Mouse (Mus musculus): ENCODE measurements around the gene Eef2k. TPM values are rescaled to one million over a fixed set of nuclear protein-coding genes. Genes with fewer than 3 reads are reported as not detected.
"Not testable (repeated sequence)": the region's sequence is repeated elsewhere in the genome, so short reads cannot be mapped to it uniquely, and the experiment has no call there.

The Eef2k gene
- polyA plus RNA-seq, 1 experiment from 2014 or later = 19.2 TPM

GRCm38 (mm10) chr7:120883523-120884290, 41.1 kb downstream of the Eef2k start:
- no peak for ATAC-seq
- H3K9me3 ChIP-seq (replicated peaks) = no peaks in the 10 kb centered on the region
- no peak overlapping the region for H3K27ac ChIP-seq
- WGBS = 92% methylated on average over 4 of the region's 4 CpGs
- peaks cover 43% of the 10 kb centered on the region for H3K36me3 ChIP-seq (ENCODE audit: poor library complexity, severe bottlenecking)
- H3K9ac ChIP-seq = no peak overlapping the region
- no peaks in the 10 kb centered on the region for H3K27me3 ChIP-seq
- H3K4me2 ChIP-seq = no peak overlapping the region
- H3K4me3 ChIP-seq = no peak overlapping the region
- no peaks in the 10 kb centered on the region for H3K4me1 ChIP-seq

GRCm38 (mm10) chr7:120884746-120885145, 42.1 kb downstream of the Eef2k start:
- Histone ChIP-seq H3K4me1 (no peaks in the 10 kb centered on the region), H3K4me3 (no peak overlapping the region), H3K27me3 (no peaks in the 10 kb centered on the region), H3K9ac (no peak overlapping the region), H3K9me3 (replicated peaks) (no peaks in the 10 kb centered on the region), H3K27ac (no peak overlapping the region), H3K4me2 (no peak overlapping the region), H3K36me3 (ENCODE audit: poor library complexity, severe bottlenecking) (peaks cover 43% of the 10 kb centered on the region)
- ATAC-seq = no peak
- WGBS = 93% methylated on average over 4 of the region's 4 CpGs

GRCm38 (mm10) chr7:120893123-120893522, 50.5 kb downstream of the Eef2k start:
- Histone ChIP-seq H3K4me3 (no peak overlapping the region), H3K9me3 (replicated peaks) (no peaks in the 10 kb centered on the region), H3K4me1 (no peaks in the 10 kb centered on the region), H3K36me3 (ENCODE audit: poor library complexity, severe bottlenecking) (peaks cover 18% of the 10 kb centered on the region), H3K9ac (no peak overlapping the region), H3K27me3 (no peaks in the 10 kb centered on the region), H3K27ac (no peak overlapping the region), H3K4me2 (no peak overlapping the region)
- 86% methylated on average over 5 of the region's 5 CpGs for WGBS
- ATAC-seq = no peak

GRCm38 (mm10) chr7:120897054-120897453, 54.4 kb downstream of the Eef2k start:
- Histone ChIP-seq H3K4me3 (no peak overlapping the region), H3K4me2 (no peak overlapping the region), H3K9ac (no peak overlapping the region), H3K4me1 (no peaks in the 10 kb centered on the region), H3K9me3 (replicated peaks) (no peaks in the 10 kb centered on the region), H3K27ac (no peak overlapping the region), H3K27me3 (no peaks in the 10 kb centered on the region), H3K36me3 (ENCODE audit: poor library complexity, severe bottlenecking) (peaks cover 24% of the 10 kb centered on the region)
- no peak for ATAC-seq
- 95% methylated on average over 7 of the region's 7 CpGs for WGBS

GRCm38 (mm10) chr7:120897711-120898335, 55.2 kb downstream of the Eef2k start:
- no peak overlapping the region for H3K4me3 ChIP-seq
- no peak for ATAC-seq
- 90% methylated on average over 9 of the region's 9 CpGs for WGBS
- H3K9me3 ChIP-seq (replicated peaks) = no peaks in the 10 kb centered on the region
- H3K36me3 ChIP-seq (ENCODE audit: poor library complexity, severe bottlenecking) = peaks cover 22% of the 10 kb centered on the region
- H3K27ac ChIP-seq = no peak overlapping the region
- no peak overlapping the region for H3K4me2 ChIP-seq
- no peaks in the 10 kb centered on the region for H3K27me3 ChIP-seq
- H3K9ac ChIP-seq = no peak overlapping the region
- H3K4me1 ChIP-seq = no peaks in the 10 kb centered on the region

- no peak overlapping the region for H3K9ac ChIP-seq
- no peak for ATAC-seq
- no peak overlapping the region for H3K4me3 ChIP-seq
- H3K4me2 ChIP-seq = no peak overlapping the region
- no peaks in the 10 kb centered on the region for H3K4me1 ChIP-seq
- H3K9me3 ChIP-seq (replicated peaks) = no peaks in the 10 kb centered on the region
- peaks cover 28% of the 10 kb centered on the region for H3K36me3 ChIP-seq (ENCODE audit: poor library complexity, severe bottlenecking)
- no peaks in the 10 kb centered on the region for H3K27me3 ChIP-seq
- WGBS = 75% methylated on average over 4 of the region's 4 CpGs
- no peak overlapping the region for H3K27ac ChIP-seq
Measured at GRCm38 (mm10) chr7:120900191-120900590, 57.6 kb downstream of the Eef2k start.

GRCm38 (mm10) chr7:120901701-120902100, 59.1 kb downstream of the Eef2k start:
- H3K27me3 ChIP-seq = no peaks in the 10 kb centered on the region
- no peak overlapping the region for H3K27ac ChIP-seq
- no peaks in the 10 kb centered on the region for H3K4me1 ChIP-seq
- no peak for ATAC-seq
- WGBS = 55% methylated on average over 8 of the region's 8 CpGs
- H3K4me3 ChIP-seq = no peak overlapping the region
- H3K9ac ChIP-seq = no peak overlapping the region
- H3K36me3 ChIP-seq (ENCODE audit: poor library complexity, severe bottlenecking) = peaks cover 19% of the 10 kb centered on the region
- no peaks in the 10 kb centered on the region for H3K9me3 ChIP-seq (replicated peaks)
- H3K4me2 ChIP-seq = no peak overlapping the region

- no peak overlapping the region for H3K4me3 ChIP-seq
- no peak overlapping the region for H3K4me2 ChIP-seq
- H3K27ac ChIP-seq = no peak overlapping the region
- no peaks in the 10 kb centered on the region for H3K4me1 ChIP-seq
- peaks cover 19% of the 10 kb centered on the region for H3K36me3 ChIP-seq (ENCODE audit: poor library complexity, severe bottlenecking)
- H3K9ac ChIP-seq = no peak overlapping the region
- no peak for ATAC-seq
- H3K27me3 ChIP-seq = no peaks in the 10 kb centered on the region
- WGBS = 44% methylated on average over 3 of the region's 3 CpGs
- no peaks in the 10 kb centered on the region for H3K9me3 ChIP-seq (replicated peaks)
Measured at GRCm38 (mm10) chr7:120902931-120903330, 60.3 kb downstream of the Eef2k start.

- H3K4me1 ChIP-seq; H3K27me3 ChIP-seq; ATAC-seq; H3K27ac ChIP-seq; H3K4me3 ChIP-seq; H3K9ac ChIP-seq; H3K9me3 ChIP-seq (replicated peaks); H3K4me2 ChIP-seq; H3K36me3 ChIP-seq (ENCODE audit: poor library complexity, severe bottlenecking): not testable (repeated sequence)
- WGBS = 73% methylated on average over 3 of the region's 3 CpGs
Measured at GRCm38 (mm10) chr7:120910172-120910571, 67.5 kb downstream of the Eef2k start.

- ATAC-seq = not testable (repeated sequence)
Measured at GRCm38 (mm10) chr7:120911268-120911667, 68.6 kb downstream of the Eef2k start.

GRCm38 (mm10) chr7:120913332-120913731, 70.7 kb downstream of the Eef2k start:
- ATAC-seq = no peak
- H3K36me3 ChIP-seq (ENCODE audit: poor library complexity, severe bottlenecking) = no peaks in the 10 kb centered on the region

More at GRCm38 (mm10) chr7:120911268-120911667, 68.6 kb downstream of the Eef2k start:
- H3K9me3 ChIP-seq (replicated peaks); H3K9ac ChIP-seq; H3K27ac ChIP-seq; H3K4me1 ChIP-seq; H3K36me3 ChIP-seq (ENCODE audit: poor library complexity, severe bottlenecking); H3K4me3 ChIP-seq; H3K27me3 ChIP-seq; H3K4me2 ChIP-seq: not testable (repeated sequence)
- WGBS = 89% methylated on average over 6 of the region's 6 CpGs

GRCm38 (mm10) chr7:120916262-120916875, 73.7 kb downstream of the Eef2k start:
- ATAC-seq = no peak
- Histone ChIP-seq H3K27ac (no peak overlapping the region), H3K4me3 (no peak overlapping the region), H3K27me3 (no peaks in the 10 kb centered on the region), H3K9me3 (replicated peaks) (no peaks in the 10 kb centered on the region), H3K4me2 (no peak overlapping the region), H3K9ac (no peak overlapping the region), H3K4me1 (peaks cover 18% of the 10 kb centered on the region), H3K36me3 (ENCODE audit: poor library complexity, severe bottlenecking) (no peaks in the 10 kb centered on the region)
- WGBS = 28% methylated on average over 11 of the region's 11 CpGs

More at GRCm38 (mm10) chr7:120913332-120913731, 70.7 kb downstream of the Eef2k start:
- 45% methylated on average over 1 of the region's 1 CpGs for WGBS
- Histone ChIP-seq H3K27ac (no peak overlapping the region), H3K4me1 (peaks cover under 1% of the 10 kb centered on the region; the same call in 1 of the 2 replicates), H3K4me3 (no peak overlapping the region), H3K27me3 (no peaks in the 10 kb centered on the region), H3K4me2 (no peak overlapping the region), H3K9me3 (replicated peaks) (no peaks in the 10 kb centered on the region), H3K9ac (no peak overlapping the region)

All from forebrain, embryonic 13.5 days (tissue).